Mouse (Mus musculus): ENCODE results near the gene Prph. TPM values are rescaled to one million over a fixed set of nuclear protein-coding genes. Genes with fewer than 3 reads are reported as not detected.

Gene Prph
- polyA plus RNA-seq, 1 experiment from 2014 or later: 0.83 TPM

DNA sequence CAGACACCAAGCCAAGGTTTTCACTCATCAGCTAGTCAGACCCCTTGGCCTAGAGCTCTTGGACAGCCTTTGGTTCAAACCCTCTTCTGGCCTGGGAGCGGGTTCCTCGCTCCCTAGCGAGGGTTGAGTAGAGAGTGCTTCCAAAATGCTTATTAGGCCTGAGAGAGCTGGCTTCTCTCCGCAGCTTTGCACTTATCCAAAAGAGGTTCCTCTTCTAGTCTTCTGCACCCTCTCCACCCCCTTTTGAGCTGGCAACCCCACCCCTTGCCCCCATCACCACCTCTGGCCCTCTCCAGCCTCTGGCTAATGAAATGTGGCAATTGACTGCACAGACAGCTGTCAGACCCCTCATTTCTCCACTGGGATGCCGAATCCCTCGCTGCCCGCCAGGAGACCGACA, 37.9 kb downstream of the Prph start, which contains the start of gene Dnajc22:
Gene Dnajc22 (plus strand): TSS at position 301 of the 400 bp plus-strand sequence.
- 45% methylated on average over 8 of the region's 8 CpGs for WGBS (ENCODE audit: insufficient replicate concordance)
- ATAC-seq (ENCODE audit: insufficient read depth): no peak
- Histone ChIP-seq H3K9ac (no peak within 1 kb of the TSS), H3K9me3 (replicated peaks) (no peaks in the 10 kb centered on the region), H3K36me3 (replicated peaks) (no peaks in the 10 kb centered on the region), H3K4me3 (replicated peaks) (peak within 1 kb of the TSS; percentile 43), H3K4me2 (peak within 1 kb of the TSS; percentile 57), H3K4me1 (replicated peaks) (peaks cover 44% of the 10 kb centered on the region), H3K27ac (replicated peaks) (no peak within 1 kb of the TSS), H3K27me3 (peaks cover 100% of the 10 kb centered on the region)

- Histone ChIP-seq H3K9ac (no peak overlapping the region), H3K4me1 (replicated peaks) (peaks cover 44% of the 10 kb centered on the region), H3K4me2 (peak overlapping the region; percentile 57), H3K27ac (replicated peaks) (no peak overlapping the region), H3K9me3 (replicated peaks) (no peaks in the 10 kb centered on the region), H3K27me3 (peaks cover 100% of the 10 kb centered on the region), H3K4me3 (replicated peaks) (peak overlapping the region; percentile 43), H3K36me3 (replicated peaks) (no peaks in the 10 kb centered on the region)
- ATAC-seq (ENCODE audit: insufficient read depth): no peak
- WGBS (ENCODE audit: insufficient replicate concordance): 2% methylated on average over 56 of the region's 56 CpGs
Observed at GRCm38 (mm10) chr15:99093291-99094258, 38.6 kb downstream of the Prph start.

- Histone ChIP-seq H3K4me3 (replicated peaks) (no peak overlapping the region), H3K4me1 (replicated peaks) (peaks cover 40% of the 10 kb centered on the region), H3K9ac (no peak overlapping the region), H3K4me2 (no peak overlapping the region), H3K9me3 (replicated peaks) (no peaks in the 10 kb centered on the region), H3K27ac (replicated peaks) (no peak overlapping the region), H3K27me3 (peaks cover 100% of the 10 kb centered on the region), H3K36me3 (replicated peaks) (no peaks in the 10 kb centered on the region)
- ATAC-seq (ENCODE audit: insufficient read depth): no peak
- 4% methylated on average over 27 of the region's 27 CpGs for WGBS (ENCODE audit: insufficient replicate concordance)
Observed at GRCm38 (mm10) chr15:99094631-99095270, 39.8 kb downstream of the Prph start.

- Histone ChIP-seq H3K4me3 (replicated peaks) (no peak overlapping the region), H3K36me3 (replicated peaks) (no peaks in the 10 kb centered on the region), H3K27ac (replicated peaks) (no peak overlapping the region), H3K9ac (no peak overlapping the region), H3K27me3 (peaks cover 100% of the 10 kb centered on the region), H3K4me2 (no peak overlapping the region), H3K9me3 (replicated peaks) (no peaks in the 10 kb centered on the region), H3K4me1 (replicated peaks) (peaks cover 40% of the 10 kb centered on the region)
- 13% methylated on average over 6 of the region's 6 CpGs for WGBS (ENCODE audit: insufficient replicate concordance)
- ATAC-seq (ENCODE audit: insufficient read depth): no peak
Observed at GRCm38 (mm10) chr15:99095356-99095755, 40.4 kb downstream of the Prph start.

DNA sequence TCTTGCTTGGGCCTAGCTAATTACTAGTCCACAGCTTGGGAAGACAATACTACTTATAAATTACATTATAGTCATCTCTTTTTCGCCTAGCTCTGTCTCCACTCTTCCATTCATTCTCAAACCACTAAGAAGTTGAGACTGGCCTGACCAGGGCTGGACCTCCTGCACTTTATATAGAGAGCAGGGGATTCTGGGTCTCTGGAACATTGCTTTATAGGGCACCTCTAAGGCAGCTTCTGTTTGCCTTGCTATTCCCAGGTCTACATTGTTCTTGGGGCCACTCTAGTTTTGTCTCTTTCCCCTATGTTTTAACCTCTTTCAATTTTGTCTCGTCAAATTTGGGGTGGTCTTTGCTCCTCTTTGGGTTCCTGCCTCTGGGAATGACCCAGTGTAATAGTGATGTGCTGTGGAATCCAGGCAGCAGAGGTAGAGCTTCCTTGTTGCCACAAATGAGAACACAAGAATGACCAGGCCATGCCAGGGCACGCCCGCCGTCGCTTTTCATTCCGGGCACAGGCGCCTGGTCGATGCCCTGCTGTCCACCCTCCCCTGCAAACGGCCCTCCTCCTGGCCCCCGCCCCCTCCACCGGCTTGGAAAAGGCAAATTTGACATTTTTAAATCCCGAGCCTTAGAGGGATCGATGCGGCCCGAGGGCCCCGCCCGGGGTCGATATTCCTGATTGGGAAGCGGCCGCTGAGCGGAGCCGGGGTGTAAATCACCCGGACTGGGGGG, 41.3 kb downstream of the Prph start:
- H3K4me1 ChIP-seq (replicated peaks): peaks cover 40% of the 10 kb centered on the region
- H3K9me3 ChIP-seq (replicated peaks): no peaks in the 10 kb centered on the region
- H3K4me2 ChIP-seq: peak overlapping the region; percentile 60
- peaks cover 100% of the 10 kb centered on the region for H3K27me3 ChIP-seq
- no peaks in the 10 kb centered on the region for H3K36me3 ChIP-seq (replicated peaks)
- no peak overlapping the region for H3K27ac ChIP-seq (replicated peaks)
- peak overlapping the region; percentile 33 for H3K4me3 ChIP-seq (replicated peaks)
- H3K9ac ChIP-seq: no peak overlapping the region
- no peak for ATAC-seq (ENCODE audit: insufficient read depth)
- 6% methylated on average over 24 of the region's 24 CpGs for WGBS (ENCODE audit: insufficient replicate concordance)

DNA sequence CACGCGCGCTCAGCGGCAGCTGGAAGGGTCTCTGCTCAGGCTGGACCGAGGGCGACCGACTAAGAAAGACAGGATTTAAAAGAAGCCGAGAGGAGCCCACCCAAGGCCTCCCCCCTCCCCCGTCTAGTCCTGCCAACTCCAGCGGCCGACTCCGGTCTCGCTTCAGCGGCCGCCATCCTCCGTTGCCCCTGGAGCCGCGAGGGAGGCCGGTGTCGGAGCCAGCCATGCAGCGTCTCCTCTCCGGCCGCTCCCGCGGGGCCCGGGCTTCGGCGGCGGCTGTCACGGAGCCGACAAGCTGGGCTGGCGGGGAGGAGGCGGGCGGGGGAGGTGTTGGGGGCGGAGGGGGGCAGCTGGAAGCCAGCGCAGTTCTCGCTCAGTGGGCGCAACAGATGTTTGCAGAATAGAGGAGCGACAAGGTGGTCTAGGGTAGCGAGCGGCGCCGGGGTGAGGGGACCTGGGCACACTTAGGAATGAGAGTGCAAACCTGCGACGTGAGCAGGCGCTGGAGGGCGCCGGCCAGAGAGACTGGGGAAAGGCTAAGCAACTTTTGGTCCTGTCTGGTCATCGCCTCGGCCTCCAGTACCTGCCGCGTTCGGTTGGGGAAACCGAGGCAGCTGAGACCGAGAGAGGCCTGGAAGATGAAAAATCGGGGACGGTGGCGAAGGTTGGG, 42.0 kb downstream of the Prph start:
- Histone ChIP-seq H3K9ac (no peak overlapping the region), H3K27me3 (peaks cover 98% of the 10 kb centered on the region)
- under 1% methylated on average over 56 of the region's 58 CpGs for WGBS (ENCODE audit: insufficient replicate concordance)

DNA sequence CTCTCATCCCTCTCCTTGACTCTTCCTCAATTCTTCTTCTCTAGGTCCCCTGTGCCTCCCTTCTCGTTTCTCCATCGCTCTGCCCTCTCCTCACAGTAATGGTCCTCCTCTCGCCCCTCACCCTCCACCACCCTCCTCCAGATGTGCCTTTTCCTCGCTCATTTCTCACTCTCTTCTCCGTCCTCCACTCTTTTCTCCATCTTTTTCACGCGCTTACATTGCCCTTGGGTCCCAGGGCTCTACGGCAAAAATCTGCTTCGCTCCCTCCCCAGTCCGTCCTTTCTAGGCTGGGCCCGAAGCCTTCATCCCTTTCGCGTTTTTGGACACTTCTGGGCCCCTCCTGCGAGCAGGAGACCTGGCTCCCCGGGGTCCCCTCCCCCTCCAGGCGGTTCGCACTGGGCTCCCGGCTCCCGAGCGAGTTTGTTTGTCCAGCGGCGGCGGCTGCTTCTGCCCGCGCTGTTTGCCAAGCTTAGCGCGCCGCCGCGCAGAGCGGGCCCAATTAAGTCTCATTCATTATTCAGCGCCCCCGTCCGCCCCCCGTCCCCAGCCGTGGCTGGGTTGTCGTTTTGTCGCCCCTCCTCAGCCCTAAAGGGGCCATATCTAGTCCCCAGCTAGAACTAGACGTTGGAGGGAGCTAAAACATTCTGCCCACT, 43.0 kb downstream of the Prph start:
- H3K27ac ChIP-seq (replicated peaks): no peak overlapping the region
- H3K4me3 ChIP-seq (replicated peaks): peak overlapping the region; percentile 33
- H3K9me3 ChIP-seq (replicated peaks): no peaks in the 10 kb centered on the region
- H3K4me1 ChIP-seq (replicated peaks): peaks cover 34% of the 10 kb centered on the region
- peak overlapping the region; percentile 60 for H3K4me2 ChIP-seq
- ATAC-seq (ENCODE audit: insufficient read depth): no peak
- H3K9ac ChIP-seq: no peak overlapping the region
- peaks cover 88% of the 10 kb centered on the region for H3K27me3 ChIP-seq
- WGBS (ENCODE audit: insufficient replicate concordance): 1% methylated on average over 39 of the region's 39 CpGs
- no peaks in the 10 kb centered on the region for H3K36me3 ChIP-seq (replicated peaks)

More for the DNA sequence above, 42.0 kb downstream of the Prph start:
- Histone ChIP-seq H3K4me1 (replicated peaks) (peaks cover 38% of the 10 kb centered on the region), H3K36me3 (replicated peaks) (no peaks in the 10 kb centered on the region), H3K9me3 (replicated peaks) (no peaks in the 10 kb centered on the region), H3K4me2 (peak overlapping the region; percentile 60), H3K4me3 (replicated peaks) (peak overlapping the region; percentile 33), H3K27ac (replicated peaks) (no peak overlapping the region)
- no peak for ATAC-seq (ENCODE audit: insufficient read depth)

DNA sequence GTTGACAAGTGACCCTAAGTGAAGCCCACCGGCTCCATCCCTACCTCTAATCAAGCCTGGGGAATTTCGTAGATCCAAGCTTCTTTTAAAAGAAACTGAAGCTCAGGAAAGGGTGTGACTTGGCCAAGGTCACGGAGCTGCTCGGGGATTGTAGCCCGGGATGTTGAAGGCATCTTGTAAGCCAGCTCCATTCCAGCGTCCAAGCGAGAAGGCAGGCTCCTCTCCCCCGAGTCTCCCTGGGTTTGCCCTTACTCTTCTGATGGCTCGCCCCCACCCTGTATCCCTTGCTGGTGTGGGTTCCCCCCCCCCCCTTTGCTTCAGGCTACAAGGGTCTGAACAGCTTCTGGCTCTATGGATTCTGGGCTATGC, 43.5 kb downstream of the Prph start:
- Histone ChIP-seq H3K4me3 (replicated peaks) (peak overlapping the region; percentile 33), H3K27me3 (peaks cover 82% of the 10 kb centered on the region), H3K4me1 (replicated peaks) (peaks cover 30% of the 10 kb centered on the region), H3K36me3 (replicated peaks) (no peaks in the 10 kb centered on the region), H3K4me2 (peak overlapping the region; percentile 60), H3K27ac (replicated peaks) (no peak overlapping the region), H3K9ac (no peak overlapping the region), H3K9me3 (replicated peaks) (no peaks in the 10 kb centered on the region)
- WGBS (ENCODE audit: insufficient replicate concordance): 3% methylated on average over 9 of the region's 9 CpGs
- no peak for ATAC-seq (ENCODE audit: insufficient read depth)

GRCm38 (mm10) chr15:99099139-99099556, 44.2 kb downstream of the Prph start:
- Histone ChIP-seq H3K4me1 (replicated peaks) (peaks cover 25% of the 10 kb centered on the region), H3K4me3 (replicated peaks) (peak overlapping the region; percentile 34), H3K36me3 (replicated peaks) (no peaks in the 10 kb centered on the region), H3K27ac (replicated peaks) (peak overlapping the region; percentile 69), H3K9ac (no peak overlapping the region), H3K9me3 (replicated peaks) (no peaks in the 10 kb centered on the region), H3K4me2 (peak overlapping the region; percentile 60), H3K27me3 (peaks cover 78% of the 10 kb centered on the region)
- WGBS (ENCODE audit: insufficient replicate concordance): under 1% methylated on average over 15 of the region's 15 CpGs
- peak; percentile 88 for ATAC-seq (ENCODE audit: insufficient read depth)

- Histone ChIP-seq H3K4me1 (replicated peaks) (peaks cover 25% of the 10 kb centered on the region), H3K4me3 (replicated peaks) (peak overlapping the region; percentile 34), H3K27me3 (peaks cover 70% of the 10 kb centered on the region), H3K36me3 (replicated peaks) (no peaks in the 10 kb centered on the region), H3K27ac (replicated peaks) (peak overlapping the region; percentile 69), H3K9ac (no peak overlapping the region), H3K9me3 (replicated peaks) (no peaks in the 10 kb centered on the region), H3K4me2 (peak overlapping the region; percentile 40)
- 40% methylated on average over 3 of the region's 3 CpGs for WGBS (ENCODE audit: insufficient replicate concordance)
- ATAC-seq (ENCODE audit: insufficient read depth): no peak
Observed at GRCm38 (mm10) chr15:99099984-99100383, 45.0 kb downstream of the Prph start.

All from liver, embryonic 15.5 days (tissue).